Mouse (Mus musculus) urinary bladder, postnatal 25 days (tissue): Measurements from ENCODE around the gene Rasl10a.

Source experiments
- DNase-seq: peaks from one replicate; pipeline ENCODE4 v3.0.0; 2022; ENCODE audit warnings: low spot score

The Rasl10a gene

GRCm38 (mm10) chr11:5054151-5054550, 3.8 kb upstream of the Rasl10a start:
- no peak for DNase-seq

- DNase-seq = no peak
Measured at GRCm38 (mm10) chr11:5054874-5055273, 3.1 kb upstream of the Rasl10a start.

- no peak for DNase-seq
Measured at GRCm38 (mm10) chr11:5055945-5056938, 1.7 kb upstream of the Rasl10a start.

- DNase-seq = no peak
Measured at GRCm38 (mm10) chr11:5057064-5057463, 864 bp upstream of the Rasl10a start.

- DNase-seq = no peak
Measured at GRCm38 (mm10) chr11:5057541-5057855, 430 bp upstream of the Rasl10a start.

- no peak for DNase-seq
Measured at GRCm38 (mm10) chr11:5058783-5059182, 855 bp downstream of the Rasl10a start.

GRCm38 (mm10) chr11:5059230-5059629, 1.3 kb downstream of the Rasl10a start:
- DNase-seq = no peak

GRCm38 (mm10) chr11:5059704-5060156, 1.8 kb downstream of the Rasl10a start:
- peak; percentile 35 for DNase-seq

GRCm38 (mm10) chr11:5060756-5061412, 3.0 kb downstream of the Rasl10a start:
- no peak for DNase-seq

GRCm38 (mm10) chr11:5061413-5062139, 3.6 kb downstream of the Rasl10a start:
- DNase-seq = peak; percentile 97

- no peak for DNase-seq
Measured at GRCm38 (mm10) chr11:5062326-5062725, 4.4 kb downstream of the Rasl10a start.

- no peak for DNase-seq
Measured at GRCm38 (mm10) chr11:5062860-5063505, 5.1 kb downstream of the Rasl10a start.

- no peak for DNase-seq
Measured at GRCm38 (mm10) chr11:5063561-5064281, 5.8 kb downstream of the Rasl10a start.

- peak; percentile 25 for DNase-seq
Measured at GRCm38 (mm10) chr11:5064282-5065055, 6.5 kb downstream of the Rasl10a start.

- DNase-seq = peak; percentile 91
Measured at GRCm38 (mm10) chr11:5065056-5065821, 7.3 kb downstream of the Rasl10a start, which contains the start of gene Gas2l1. Gene Gas2l1, minus strand, starts transcription at chr11:5065327.

- no peak for DNase-seq
Measured at GRCm38 (mm10) chr11:5067063-5067462, 9.1 kb downstream of the Rasl10a start.

GRCm38 (mm10) chr11:5068126-5068971, 10.4 kb downstream of the Rasl10a start:
- DNase-seq = no peak

GRCm38 (mm10) chr11:5074882-5075281, 17.0 kb downstream of the Rasl10a start:
- DNase-seq = no peak

- no peak for DNase-seq
Measured at GRCm38 (mm10) chr11:5075760-5076159, 17.8 kb downstream of the Rasl10a start.
